Mouse (Mus musculus) liver, embryonic 16.5 days (tissue): ENCODE measurements at regions not wholly inside any gene's neighbourhood (a gene's known extent, or its start where the extent isn't known, plus 50 kb on each side); places are given as distances from the start of the nearest gene placed in this dataset.

Experiments
- ATAC-seq: fragments of 200-750 bp; cut with Nextera tagmentation; 2 replicates; pipeline ENCODE4 v1.8.0; 2017; ENCODE audit warnings: low read depth, mild to moderate bottlenecking, moderate number of reproducible peaks, moderate library complexity
- H3K27ac ChIP-seq: fragments of 300-500 bp; sonication (generic); 2 replicates; pipeline ENCODE4 v1.5.1; 2014; ENCODE audit warnings: mild to moderate bottlenecking, low read length
- H3K27me3 ChIP-seq: fragments of 300-500 bp; sonication (generic); 2 replicates; pipeline ENCODE4 v1.6.1; 2014; ENCODE audit warnings: low read depth, low read length, mixed read lengths; ENCODE audit not compliant: control insufficient read depth, insufficient read depth
- H3K36me3 ChIP-seq: fragments of 300-500 bp; sonication (generic); 2 replicates; pipeline ENCODE4 v1.6.1; 2014; ENCODE audit warnings: mild to moderate bottlenecking; ENCODE audit not compliant: control insufficient read depth, insufficient read depth
- H3K4me1 ChIP-seq: fragments of 300-500 bp; sonication (generic); 2 replicates; pipeline ENCODE4 v1.6.1; 2014; ENCODE audit warnings: low read depth, low read length, mixed read lengths; ENCODE audit not compliant: control insufficient read depth
- H3K4me2 ChIP-seq: fragments of 300-500 bp; sonication (generic); 2 replicates; pipeline ENCODE4 v1.6.1; 2014; ENCODE audit warnings: low read depth, low read length, mixed read lengths
- H3K4me3 ChIP-seq: fragments of 300-500 bp; sonication (generic); 2 replicates; pipeline ENCODE4 v1.5.1; 2014; ENCODE audit warnings: low read depth, mild to moderate bottlenecking, low read length
- H3K9ac ChIP-seq: fragments of 300-500 bp; sonication (generic); 2 replicates; pipeline ENCODE4 v1.6.1; 2014; ENCODE audit warnings: low read depth, low read length
- H3K9me3 ChIP-seq: fragments of 300-500 bp; sonication (generic); replicated peaks from 2 replicates; pipeline ENCODE4 v1.6.1; 2016; ENCODE audit warnings: low read length; ENCODE audit not compliant: control insufficient read depth
- WGBS: fragments of 180-500 bp; shearing (Covaris S2); extraction: QIAGEN DNeasy Blood & Tissue Kit; methylation state at CpG from one replicate; pipeline ENCODE4 v1.1.7; 2014; ENCODE audit not compliant: insufficient replicate concordance; 5-methylcytosine and 5-hydroxymethylcytosine counted together

- Histone ChIP-seq H3K4me2 (no peak overlapping the region), H3K4me3 (no peak overlapping the region), H3K36me3 (no peaks in the 10 kb centered on the region), H3K9ac (no peak overlapping the region), H3K9me3 (no peaks in the 10 kb centered on the region), H3K4me1 (no peaks in the 10 kb centered on the region), H3K27ac (no peak overlapping the region), H3K27me3 (no peaks in the 10 kb centered on the region)
- peak; percentile 41; the same call in 1 of the 2 replicates for ATAC-seq
- WGBS: 18% methylated on average over 12 of the region's 12 CpGs
These were observed 142.7 kb upstream of the Gnai1 start for GRCm38 (mm10) chr5:18502831-18503230.

- Histone ChIP-seq H3K36me3 (no peaks in the 10 kb centered on the region), H3K27me3 (no peaks in the 10 kb centered on the region), H3K4me3 (no peak overlapping the region), H3K9ac (no peak overlapping the region), H3K4me1 (no peaks in the 10 kb centered on the region), H3K27ac (no peak overlapping the region), H3K4me2 (no peak overlapping the region), H3K9me3 (no peaks in the 10 kb centered on the region)
- WGBS: 55% methylated on average over 4 of the region's 4 CpGs
- ATAC-seq: no peak
These were observed 134.2 kb upstream of the Gnai1 start for GRCm38 (mm10) chr5:18494305-18494704.

GRCm38 (mm10) chr5:18489709-18490108 lies 129.6 kb upstream of the Gnai1 start:
- H3K4me2 ChIP-seq: no peak overlapping the region
- H3K4me3 ChIP-seq: no peak overlapping the region
- no peaks in the 10 kb centered on the region for H3K9me3 ChIP-seq
- H3K27ac ChIP-seq: no peak overlapping the region
- ATAC-seq: no peak
- no peaks in the 10 kb centered on the region for H3K27me3 ChIP-seq
- H3K9ac ChIP-seq: no peak overlapping the region
- WGBS: 55% methylated on average over 3 of the region's 3 CpGs
- H3K4me1 ChIP-seq: no peaks in the 10 kb centered on the region
- H3K36me3 ChIP-seq: no peaks in the 10 kb centered on the region

GRCm38 (mm10) chr5:18487076-18487772 lies 127.1 kb upstream of the Gnai1 start:
- H3K27ac ChIP-seq: no peak overlapping the region
- WGBS: 26% methylated on average over 1 of the region's 1 CpGs
- H3K9me3 ChIP-seq: no peaks in the 10 kb centered on the region
- no peaks in the 10 kb centered on the region for H3K27me3 ChIP-seq
- no peaks in the 10 kb centered on the region for H3K36me3 ChIP-seq
- H3K9ac ChIP-seq: no peak overlapping the region
- H3K4me1 ChIP-seq: no peaks in the 10 kb centered on the region
- H3K4me3 ChIP-seq: no peak overlapping the region
- ATAC-seq: no peak
- no peak overlapping the region for H3K4me2 ChIP-seq

- H3K27me3 ChIP-seq: no peaks in the 10 kb centered on the region
- H3K4me2 ChIP-seq: no peak overlapping the region
- no peak for ATAC-seq
- no peaks in the 10 kb centered on the region for H3K36me3 ChIP-seq
- no peak overlapping the region for H3K9ac ChIP-seq
- no peak overlapping the region for H3K4me3 ChIP-seq
- H3K4me1 ChIP-seq: no peaks in the 10 kb centered on the region
- H3K27ac ChIP-seq: no peak overlapping the region
- no peaks in the 10 kb centered on the region for H3K9me3 ChIP-seq
These were observed 124.2 kb upstream of the Gnai1 start for GRCm38 (mm10) chr5:18484376-18484775.

- 50% methylated on average over 7 of the region's 7 CpGs for WGBS
- Histone ChIP-seq H3K4me2 (no peak overlapping the region), H3K27me3 (no peaks in the 10 kb centered on the region), H3K4me1 (no peaks in the 10 kb centered on the region), H3K4me3 (no peak overlapping the region), H3K9me3 (no peaks in the 10 kb centered on the region), H3K36me3 (no peaks in the 10 kb centered on the region), H3K9ac (no peak overlapping the region), H3K27ac (no peak overlapping the region)
- ATAC-seq: no peak
These were observed 118.3 kb upstream of the Gnai1 start for GRCm38 (mm10) chr5:18478420-18478819.

- Histone ChIP-seq H3K27me3 (no peaks in the 10 kb centered on the region), H3K27ac (no peak overlapping the region), H3K4me2 (no peak overlapping the region), H3K4me1 (no peaks in the 10 kb centered on the region), H3K4me3 (no peak overlapping the region), H3K9ac (no peak overlapping the region), H3K36me3 (no peaks in the 10 kb centered on the region), H3K9me3 (no peaks in the 10 kb centered on the region)
- ATAC-seq: no peak
- WGBS: 64% methylated on average over 6 of the region's 6 CpGs
These were observed 117.3 kb upstream of the Gnai1 start for GRCm38 (mm10) chr5:18477372-18478017.

- no peak for ATAC-seq
- Histone ChIP-seq H3K4me3 (no peak overlapping the region), H3K27ac (no peak overlapping the region), H3K9me3 (no peaks in the 10 kb centered on the region), H3K9ac (no peak overlapping the region), H3K4me2 (no peak overlapping the region), H3K4me1 (no peaks in the 10 kb centered on the region), H3K27me3 (no peaks in the 10 kb centered on the region), H3K36me3 (no peaks in the 10 kb centered on the region)
These were observed 112.0 kb upstream of the Gnai1 start for GRCm38 (mm10) chr5:18472114-18472513.

GRCm38 (mm10) chr5:18457771-18458170 lies 97.6 kb upstream of the Gnai1 start:
- ATAC-seq: no peak
- H3K9me3 ChIP-seq: no peaks in the 10 kb centered on the region
- H3K4me2 ChIP-seq: no peak overlapping the region
- H3K4me1 ChIP-seq: no peaks in the 10 kb centered on the region
- H3K36me3 ChIP-seq: no peaks in the 10 kb centered on the region
- H3K4me3 ChIP-seq: no peak overlapping the region
- WGBS: 69% methylated on average over 1 of the region's 1 CpGs
- H3K27me3 ChIP-seq: no peaks in the 10 kb centered on the region
- H3K27ac ChIP-seq: no peak overlapping the region
- H3K9ac ChIP-seq: no peak overlapping the region
